Mouse (Mus musculus) hindbrain, postnatal 0 days (tissue): ENCODE measurements around the gene Pik3c2g. TPM values are rescaled to one million over a fixed set of nuclear protein-coding genes. Genes with fewer than 3 reads are reported as not detected.

ENCODE experiments used
- ATAC-seq: fragments of 200-750 bp; cut with Nextera tagmentation; 2 replicates; pipeline ENCODE4 v1.8.0; 2017; ENCODE audit warnings: mild to moderate bottlenecking, moderate TSS enrichment, moderate library complexity
- DNase-seq: peaks from one replicate; pipeline ENCODE4 v3.0.0-alpha.2; 2015; ENCODE audit warnings: low spot score
- H3K27ac ChIP-seq: fragments of 300-500 bp; sonication (generic); 2 replicates; pipeline ENCODE4 v1.5.1; 2014; ENCODE audit warnings: mild to moderate bottlenecking
- H3K27me3 ChIP-seq: fragments of 300-500 bp; sonication (generic); 2 replicates; pipeline ENCODE4 v1.6.1; 2014; ENCODE audit warnings: low read length, mixed read lengths; ENCODE audit not compliant: insufficient read depth
- H3K36me3 ChIP-seq: fragments of 300-500 bp; sonication (generic); 2 replicates; pipeline ENCODE4 v1.6.1; 2014; ENCODE audit warnings: low read length, mixed read lengths; ENCODE audit not compliant: insufficient read depth
- H3K4me1 ChIP-seq: fragments of 300-500 bp; sonication (generic); 2 replicates; pipeline ENCODE4 v1.6.1; 2014; ENCODE audit warnings: antibody characterized with exemption, low read length, mixed read lengths; ENCODE audit not compliant: insufficient read depth
- H3K4me2 ChIP-seq: fragments of 300-500 bp; sonication (generic); 2 replicates; pipeline ENCODE4 v1.6.1; 2014; ENCODE audit warnings: low read depth, mild to moderate bottlenecking, low read length, moderate library complexity, mixed read lengths
- H3K4me3 ChIP-seq: fragments of 300-500 bp; sonication (generic); 2 replicates; pipeline ENCODE4 v1.5.1; 2014; ENCODE audit warnings: low read length
- H3K9ac ChIP-seq: fragments of 300-500 bp; sonication (generic); replicated peaks from 2 replicates; pipeline ENCODE4 v1.6.1; 2014; ENCODE audit warnings: mild to moderate bottlenecking, low read length, moderate library complexity, mixed read lengths
- H3K9me3 ChIP-seq: fragments of 300-500 bp; sonication (generic); 2 replicates; pipeline ENCODE4 v1.6.1; 2016; ENCODE audit warnings: low read length, mixed read lengths
- CTCF ChIP-seq: IDR thresholded peaks from 2 replicates; pipeline ENCODE4 v1.5.1; 2016; ENCODE audit warnings: antibody characterized with exemption, control low read depth, low read depth
- WGBS: fragments of 180-500 bp; shearing (Covaris S2); extraction: QIAGEN DNeasy Blood & Tissue Kit; methylation state at CpG from one replicate; pipeline ENCODE4 v1.1.7; 2014; 5-methylcytosine and 5-hydroxymethylcytosine counted together
- polyA plus RNA-seq: library from polyadenylated mRNA; unstranded; fragments of >200 nt; fragmentation: Nextera tagmentation; extraction: Ambion mirVana; gene quantifications from 2 replicates; pipeline ENCODE4 v1.2.1, GENCODE M21; 2015
- total RNA-seq: library from RNA; depleted of rRNA; stranded (reverse); fragments of >200 nt; gene quantifications from 2 replicates; pipeline ENCODE4 v1.2.3, GENCODE M21; 2014

Pik3c2g gene
- total and polyA plus RNA-seq, 2 experiments from 2014 or later = 0.50 to 1.1 TPM

DNA sequence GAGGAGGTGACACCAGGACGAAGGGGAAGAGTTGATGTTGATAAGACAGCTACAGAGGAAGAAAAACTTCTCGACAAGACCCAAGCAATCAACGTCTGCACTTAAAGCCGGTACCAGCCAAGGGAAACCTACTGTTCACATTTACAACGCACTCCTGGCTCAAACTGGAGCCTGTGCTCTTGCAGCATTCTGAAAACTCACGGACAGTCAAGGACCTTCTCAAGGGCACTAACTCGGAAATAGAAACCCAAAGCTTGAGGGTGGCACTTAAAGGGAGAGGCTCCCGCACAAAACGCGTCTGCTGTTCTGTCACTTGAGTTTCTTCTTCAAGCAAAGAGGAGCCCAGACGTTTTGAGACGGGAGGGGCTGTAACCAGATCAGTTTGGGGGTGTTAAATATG lies 366.6 kb downstream of the Pik3c2g start:
- DNase-seq (no peak), ATAC-seq (no peak)
- no peaks in the 10 kb centered on the region for H3K27me3 ChIP-seq
- H3K27ac ChIP-seq = no peak overlapping the region
- TF ChIP-seq CTCF = no peak
- no peaks in the 10 kb centered on the region for H3K4me1 ChIP-seq
- H3K9me3 ChIP-seq = no peaks in the 10 kb centered on the region
- H3K4me2 ChIP-seq = no peak overlapping the region
- no peak overlapping the region for H3K9ac ChIP-seq
- WGBS = 85% methylated on average over 12 of the region's 12 CpGs
- H3K4me3 ChIP-seq = no peak overlapping the region
- no peaks in the 10 kb centered on the region for H3K36me3 ChIP-seq

GRCm38 (mm10) chr6:139957531-139958241 lies 370.7 kb downstream of the Pik3c2g start:
- no peak for ATAC-seq
- H3K4me2 ChIP-seq = no peak overlapping the region

DNA sequence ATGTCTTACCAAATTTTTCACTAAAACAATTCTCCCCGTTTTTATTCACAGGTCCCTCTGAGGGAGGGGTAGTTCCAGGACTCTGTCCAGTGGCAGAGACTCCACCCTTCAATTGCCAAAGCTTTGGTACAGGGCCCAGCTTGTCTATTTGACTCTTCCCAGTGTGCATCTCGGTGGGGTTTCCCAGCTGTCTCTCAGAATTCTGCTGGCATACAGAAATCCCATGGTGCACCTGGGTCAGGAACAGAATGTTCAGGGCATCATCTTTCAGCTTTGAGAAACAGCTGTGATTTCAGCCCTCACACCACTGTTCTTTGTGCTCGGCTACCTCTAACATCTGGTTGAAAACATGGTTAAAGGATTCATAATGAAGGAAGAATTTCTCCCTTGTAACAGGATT lies 376.8 kb downstream of the Pik3c2g start:
- H3K4me3 ChIP-seq = no peak overlapping the region
- DNase-seq = no peak
- no peaks in the 10 kb centered on the region for H3K9me3 ChIP-seq
- H3K4me2 ChIP-seq = no peak overlapping the region
- no peaks in the 10 kb centered on the region for H3K27me3 ChIP-seq
- H3K9ac ChIP-seq = no peak overlapping the region
- no peak for ATAC-seq
- H3K36me3 ChIP-seq = no peaks in the 10 kb centered on the region
- H3K4me1 ChIP-seq = peaks cover 5% of the 10 kb centered on the region; the same call in 1 of the 2 replicates
- H3K27ac ChIP-seq = no peak overlapping the region
- WGBS = 56% methylated on average over 3 of the region's 3 CpGs
- no peak for TF ChIP-seq CTCF

More at GRCm38 (mm10) chr6:139957531-139958241, 370.7 kb downstream of the Pik3c2g start:
- Histone ChIP-seq H3K27ac (no peak overlapping the region), H3K4me3 (no peak overlapping the region), H3K27me3 (no peaks in the 10 kb centered on the region), H3K9me3 (no peaks in the 10 kb centered on the region), H3K9ac (no peak overlapping the region), H3K36me3 (no peaks in the 10 kb centered on the region), H3K4me1 (no peaks in the 10 kb centered on the region)
- peak; percentile 20 for DNase-seq
- no peak for TF ChIP-seq CTCF
- WGBS = 44% methylated on average over 7 of the region's 7 CpGs

DNA sequence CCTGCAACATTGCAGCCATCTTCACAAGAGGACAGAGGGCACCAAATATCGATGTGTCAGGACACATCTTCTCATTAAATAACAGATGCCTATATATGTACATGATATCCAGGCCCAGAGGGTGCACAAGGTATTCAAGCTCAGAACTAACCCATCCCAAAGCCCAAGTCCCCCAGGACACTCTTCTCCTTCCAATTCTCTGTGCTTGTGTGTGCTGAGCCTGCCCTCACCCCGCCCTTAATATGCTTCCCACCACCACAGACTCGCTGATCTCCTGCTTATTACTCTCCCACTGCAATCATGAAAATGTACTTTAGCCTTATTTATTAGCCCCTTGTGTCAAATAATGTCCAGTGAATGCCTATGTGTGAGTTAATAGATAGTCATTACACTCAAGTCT lies 377.9 kb downstream of the Pik3c2g start:
- no peaks in the 10 kb centered on the region for H3K27me3 ChIP-seq
- no peaks in the 10 kb centered on the region for H3K36me3 ChIP-seq
- no peak overlapping the region for H3K4me3 ChIP-seq
- no peak overlapping the region for H3K9ac ChIP-seq
- peaks cover 5% of the 10 kb centered on the region; the same call in 1 of the 2 replicates for H3K4me1 ChIP-seq
- 90% methylated on average over 3 of the region's 3 CpGs for WGBS
- DNase-seq = no peak
- no peak for ATAC-seq
- H3K27ac ChIP-seq = no peak overlapping the region
- no peak overlapping the region for H3K4me2 ChIP-seq
- no peaks in the 10 kb centered on the region for H3K9me3 ChIP-seq
- no peak for TF ChIP-seq CTCF

DNA sequence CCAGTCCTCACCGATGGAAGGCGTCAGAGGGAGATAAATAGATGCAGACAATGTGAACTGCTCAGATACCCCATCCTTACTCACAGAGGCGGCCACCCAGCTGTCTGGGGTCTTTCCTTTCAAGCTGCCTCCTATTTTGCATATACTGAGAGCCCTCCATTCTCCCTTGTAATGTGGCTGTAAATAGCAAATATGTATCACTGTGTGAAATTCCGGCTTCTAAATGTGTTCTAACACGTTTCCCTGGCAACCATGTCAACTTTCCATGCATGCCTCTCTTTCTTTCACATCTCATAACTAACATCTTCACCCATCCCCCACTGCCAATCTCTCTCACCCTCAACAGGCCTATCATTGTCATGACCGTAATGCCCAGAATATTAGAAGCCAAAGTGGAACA lies 379.7 kb downstream of the Pik3c2g start:
- Histone ChIP-seq H3K9me3 (no peaks in the 10 kb centered on the region), H3K4me1 (peaks cover 5% of the 10 kb centered on the region; the same call in 1 of the 2 replicates), H3K4me3 (no peak overlapping the region), H3K9ac (no peak overlapping the region), H3K27ac (no peak overlapping the region), H3K4me2 (no peak overlapping the region), H3K36me3 (no peaks in the 10 kb centered on the region), H3K27me3 (no peaks in the 10 kb centered on the region)
- 15% methylated on average over 6 of the region's 6 CpGs for WGBS
- peak; percentile 15; the same call in 1 of the 2 replicates for TF ChIP-seq CTCF
- DNase-seq (peak; percentile 68), ATAC-seq (peak; percentile 94)

DNA sequence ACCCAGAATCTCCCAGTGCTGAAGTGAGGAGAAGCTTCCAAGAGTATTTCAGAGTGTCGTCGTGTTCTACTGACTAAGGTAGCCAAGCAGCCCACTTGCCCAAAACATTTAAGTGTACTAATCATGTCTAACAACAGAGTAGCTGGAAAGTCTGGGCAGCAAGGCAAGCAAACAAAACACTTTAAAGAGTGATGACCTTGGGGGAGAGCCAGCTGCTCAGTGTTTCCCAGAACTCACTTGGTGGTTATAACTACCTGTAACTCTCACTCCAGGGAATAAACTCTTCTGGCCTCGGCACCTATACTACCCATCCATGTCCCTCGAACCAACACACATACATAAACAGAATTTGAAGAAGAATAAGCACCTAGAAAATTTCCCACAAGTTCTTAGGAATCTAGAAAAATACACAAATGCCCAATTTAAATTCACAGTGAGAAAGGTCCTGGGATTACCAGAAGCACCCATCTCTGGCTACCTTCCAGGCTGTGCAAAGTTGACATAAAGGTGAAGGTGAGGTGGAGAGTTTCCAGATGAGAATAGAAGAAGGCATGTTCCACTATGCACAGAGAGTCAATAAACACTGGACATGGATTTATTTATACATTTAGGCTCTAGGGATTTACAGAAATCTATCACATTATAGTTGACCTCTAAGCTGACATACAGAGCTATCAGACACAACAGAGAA lies 384.7 kb downstream of the Pik3c2g start:
- Histone ChIP-seq H3K9ac (no peak overlapping the region), H3K27ac (no peak overlapping the region), H3K4me3 (no peak overlapping the region), H3K9me3 (no peaks in the 10 kb centered on the region), H3K27me3 (no peaks in the 10 kb centered on the region), H3K4me2 (no peak overlapping the region), H3K36me3 (no peaks in the 10 kb centered on the region), H3K4me1 (no peaks in the 10 kb centered on the region; the same call in 1 of the 2 replicates)
- ATAC-seq (no peak), DNase-seq (no peak)
- no peak for TF ChIP-seq CTCF
- 81% methylated on average over 4 of the region's 4 CpGs for WGBS

DNA sequence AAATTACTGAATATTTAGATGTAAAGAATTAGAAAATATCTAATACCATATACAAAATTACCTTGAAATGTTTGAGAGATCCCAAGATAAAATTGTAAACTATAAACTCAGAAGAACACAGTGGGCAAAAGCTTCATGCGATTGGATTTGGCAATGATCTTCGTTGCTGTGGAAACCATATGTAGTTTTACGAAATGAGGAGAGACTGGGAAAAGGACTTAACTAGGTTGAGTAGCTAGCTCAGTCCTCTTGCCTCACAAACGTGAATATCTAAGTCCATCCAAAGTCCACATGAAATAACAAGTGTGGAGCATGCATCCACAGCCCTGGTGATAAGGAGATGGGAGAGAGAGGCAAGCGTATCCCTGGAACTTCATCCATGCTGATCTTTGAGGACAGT lies 387.6 kb downstream of the Pik3c2g start:
- H3K9ac ChIP-seq = no peak overlapping the region
- no peaks in the 10 kb centered on the region for H3K27me3 ChIP-seq
- no peak overlapping the region for H3K4me3 ChIP-seq
- no peaks in the 10 kb centered on the region for H3K36me3 ChIP-seq
- no peak overlapping the region for H3K4me2 ChIP-seq
- WGBS = 75% methylated on average over 5 of the region's 5 CpGs
- no peaks in the 10 kb centered on the region for H3K9me3 ChIP-seq
- H3K27ac ChIP-seq = no peak overlapping the region
- TF ChIP-seq CTCF = no peak
- no peak for ATAC-seq
- DNase-seq = no peak
- H3K4me1 ChIP-seq = no peaks in the 10 kb centered on the region
